Mouse (Mus musculus) forebrain, postnatal 0 days (tissue): ENCODE data around the gene Gm49339. TPM values are rescaled to one million over a fixed set of nuclear protein-coding genes. Genes with fewer than 3 reads are reported as not detected.

Experiments
- ATAC-seq: fragments of 200-750 bp; cut with Nextera tagmentation; 2 replicates; pipeline ENCODE4 v1.8.0; 2017; ENCODE audit warnings: mild to moderate bottlenecking, moderate library complexity
- DNase-seq: peaks from one replicate; pipeline ENCODE4 v3.0.0-alpha.2; 2015
- H3K27ac ChIP-seq: fragments of 300-500 bp; sonication (generic); 2 replicates; pipeline ENCODE4 v1.5.1; 2014; ENCODE audit warnings: low read depth, mild to moderate bottlenecking, antibody characterized with exemption, low read length, moderate library complexity, mixed read lengths
- H3K27me3 ChIP-seq: fragments of 300-500 bp; sonication (generic); 2 replicates; pipeline ENCODE4 v1.6.1; 2014; ENCODE audit warnings: mild to moderate bottlenecking, low read length, mixed read lengths; ENCODE audit not compliant: insufficient read depth
- H3K36me3 ChIP-seq: fragments of 300-500 bp; sonication (generic); 2 replicates; pipeline ENCODE4 v1.6.1; 2014; ENCODE audit warnings: mild to moderate bottlenecking, moderate library complexity; ENCODE audit not compliant: insufficient read depth
- H3K4me1 ChIP-seq: fragments of 300-500 bp; sonication (generic); 2 replicates; pipeline ENCODE4 v1.6.1; 2014; ENCODE audit warnings: antibody characterized with exemption; ENCODE audit not compliant: insufficient read depth
- H3K4me2 ChIP-seq: fragments of 300-500 bp; sonication (generic); 2 replicates; pipeline ENCODE4 v1.6.1; 2014; ENCODE audit warnings: low read depth, mild to moderate bottlenecking, moderate library complexity
- H3K4me3 ChIP-seq: fragments of 300-500 bp; sonication (generic); 2 replicates; pipeline ENCODE4 v1.5.1; 2014; ENCODE audit warnings: low read depth, low read length, mixed read lengths
- H3K9ac ChIP-seq: fragments of 300-500 bp; sonication (generic); 2 replicates; pipeline ENCODE4 v1.6.1; 2014; ENCODE audit warnings: mild to moderate bottlenecking
- H3K9me3 ChIP-seq: fragments of 300-500 bp; sonication (generic); 2 replicates; pipeline ENCODE4 v1.6.1; 2016; ENCODE audit warnings: low read length
- CTCF ChIP-seq: sonication (generic); IDR thresholded peaks from 2 replicates; pipeline ENCODE4 v1.5.1; 2016; ENCODE audit warnings: antibody characterized with exemption, control low read depth, low read depth
- WGBS: fragments of 180-500 bp; shearing (Covaris S2); extraction: QIAGEN DNeasy Blood & Tissue Kit; methylation state at CpG from one replicate; pipeline ENCODE4 v1.1.7; 2014; 5-methylcytosine and 5-hydroxymethylcytosine counted together
- polyA plus RNA-seq: library from polyadenylated mRNA; unstranded; fragments of >200 nt; fragmentation: Nextera tagmentation; extraction: Ambion mirVana; gene quantifications from 2 replicates; pipeline ENCODE4 v1.2.1, GENCODE M21; 2015
- total RNA-seq: library from RNA; depleted of rRNA; stranded (reverse); fragments of >200 nt; gene quantifications from 2 replicates; pipeline ENCODE4 v1.2.3, GENCODE M21; 2014; rRNA removed

Gm49339 gene
- total and polyA plus RNA-seq, 2 experiments from 2014 or later: 0.10 to 0.38 TPM

GRCm38 (mm10) chr10:51529497-51529896 lies 49.1 kb downstream of the Gm49339 start:
- ATAC-seq: no peak
- H3K9me3 ChIP-seq: no peaks in the 10 kb centered on the region
- no peak overlapping the region for H3K4me3 ChIP-seq
- no peaks in the 10 kb centered on the region for H3K36me3 ChIP-seq
- no peak for TF ChIP-seq CTCF
- no peak for DNase-seq
- H3K4me2 ChIP-seq: no peak overlapping the region
- WGBS: 75% methylated on average over 3 of the region's 3 CpGs
- H3K4me1 ChIP-seq: no peaks in the 10 kb centered on the region
- H3K27me3 ChIP-seq: no peaks in the 10 kb centered on the region
- H3K9ac ChIP-seq: no peak overlapping the region
- H3K27ac ChIP-seq: no peak overlapping the region

- TF ChIP-seq CTCF: no peak
- Histone ChIP-seq H3K9me3 (no peaks in the 10 kb centered on the region), H3K9ac (no peak overlapping the region), H3K27me3 (no peaks in the 10 kb centered on the region), H3K4me1 (no peaks in the 10 kb centered on the region), H3K4me3 (no peak overlapping the region), H3K4me2 (no peak overlapping the region), H3K27ac (no peak overlapping the region), H3K36me3 (no peaks in the 10 kb centered on the region)
- DNase-seq (no peak), ATAC-seq (no peak)
- 86% methylated on average over 7 of the region's 7 CpGs for WGBS
Measured at GRCm38 (mm10) chr10:51530813-51531212, 50.4 kb downstream of the Gm49339 start.

Other genes with a start within 250 kb of the Gm49339 start
- 0.15 TPM in 1 of 2 replicates, not detected in the other for gene Lilr4b, start within 50 bp of the Gm49339 start, total RNA-seq
- gene Lilr4b, start within 50 bp of the Gm49339 start, polyA plus RNA-seq: 0.30 and 0.35 TPM in 2 replicates
- gene Lilrb4a, start 10.3 kb downstream of the Gm49339 start, total RNA-seq: 0.23 and 0.90 TPM in 2 replicates
- gene Lilrb4a, start 10.3 kb downstream of the Gm49339 start, polyA plus RNA-seq: 0.98 and 1.5 TPM in 2 replicates
- gene Fam162b, start 109.9 kb downstream of the Gm49339 start, total RNA-seq: 2.0 TPM in 1 of 2 replicates, not detected in the other
- 1.9 and 3.0 TPM in 2 replicates for gene Fam162b, start 109.9 kb downstream of the Gm49339 start, polyA plus RNA-seq
- 0.23 TPM in 1 of 2 replicates, not detected in the other for gene Gprc6a, start 150.8 kb downstream of the Gm49339 start, total RNA-seq
- 0.05 and 0.09 TPM in 2 replicates for gene Gprc6a, start 150.8 kb downstream of the Gm49339 start, polyA plus RNA-seq
- 0.15 and 0.19 TPM in 2 replicates for gene Rfx6, start 197.1 kb downstream of the Gm49339 start, total RNA-seq
- not detected in 2 replicates for gene Rfx6, start 197.1 kb downstream of the Gm49339 start, polyA plus RNA-seq